Mouse (Mus musculus): ENCODE results near the gene Rxfp2. TPM values are rescaled to one million over a fixed set of nuclear protein-coding genes. Genes with fewer than 3 reads are reported as not detected.

The Rxfp2 gene
- polyA plus RNA-seq (2015; fragmentation: Nextera tagmentation; extraction: Ambion mirVana), result 0.61 and 0.92 TPM in 2 replicates

- 41% methylated on average over 19 of the region's 19 CpGs for WGBS
- Histone ChIP-seq H3K9ac (no peak within 1 kb of the TSS), H3K4me1 (no peaks in the 10 kb centered on the region; the same call in 1 of the 2 replicates), H3K36me3 (no peaks in the 10 kb centered on the region), H3K27me3 (no peaks in the 10 kb centered on the region), H3K27ac (no peak within 1 kb of the TSS), H3K4me2 (no peak within 1 kb of the TSS), H3K4me3 (no peak within 1 kb of the TSS), H3K9me3 (no peaks in the 10 kb centered on the region)
- no peak for ATAC-seq (ENCODE audit: borderline replicate concordance, extremely low read depth, low FRiP score, low TSS enrichment)
Measured at GRCm38 (mm10) chr5:150018656-150019055, at the start of gene Rxfp2. Gene Rxfp2 (plus strand): TSS chr5:150018675.

- no peak overlapping the region for H3K4me2 ChIP-seq
- 82% methylated on average over 11 of the region's 11 CpGs for WGBS
- no peak overlapping the region for H3K9ac ChIP-seq
- no peaks in the 10 kb centered on the region for H3K9me3 ChIP-seq
- no peak overlapping the region for H3K27ac ChIP-seq
- no peaks in the 10 kb centered on the region for H3K36me3 ChIP-seq
- no peak overlapping the region for H3K4me3 ChIP-seq
- ATAC-seq (ENCODE audit: borderline replicate concordance, extremely low read depth, low FRiP score, low TSS enrichment), result no peak
- no peaks in the 10 kb centered on the region for H3K27me3 ChIP-seq
- no peaks in the 10 kb centered on the region for H3K4me1 ChIP-seq
Measured at GRCm38 (mm10) chr5:149970261-149970660, 48.2 kb upstream of the Rxfp2 start.

- Histone ChIP-seq H3K9me3 (no peaks in the 10 kb centered on the region), H3K4me2 (no peak overlapping the region), H3K36me3 (no peaks in the 10 kb centered on the region), H3K4me1 (no peaks in the 10 kb centered on the region), H3K27me3 (no peaks in the 10 kb centered on the region), H3K9ac (no peak overlapping the region), H3K27ac (no peak overlapping the region), H3K4me3 (no peak overlapping the region)
- ATAC-seq (ENCODE audit: borderline replicate concordance, extremely low read depth, low FRiP score, low TSS enrichment), result no peak
- 71% methylated on average over 2 of the region's 2 CpGs for WGBS
Measured at GRCm38 (mm10) chr5:149977027-149977426, 41.4 kb upstream of the Rxfp2 start.

- 72% methylated on average over 4 of the region's 4 CpGs for WGBS
- no peaks in the 10 kb centered on the region for H3K27me3 ChIP-seq
Measured at GRCm38 (mm10) chr5:149983621-149984020, 34.9 kb upstream of the Rxfp2 start.

GRCm38 (mm10) chr5:149994578-149994977, 23.9 kb upstream of the Rxfp2 start:
- Histone ChIP-seq H3K9me3 (no peaks in the 10 kb centered on the region), H3K9ac (no peak overlapping the region), H3K27ac (no peak overlapping the region), H3K4me1 (peaks cover 6% of the 10 kb centered on the region; the same call in 1 of the 2 replicates), H3K4me2 (no peak overlapping the region), H3K4me3 (no peak overlapping the region), H3K27me3 (no peaks in the 10 kb centered on the region), H3K36me3 (no peaks in the 10 kb centered on the region)
- 73% methylated on average over 5 of the region's 5 CpGs for WGBS
- ATAC-seq (ENCODE audit: borderline replicate concordance, extremely low read depth, low FRiP score, low TSS enrichment), result no peak

More at GRCm38 (mm10) chr5:149983621-149984020, 34.9 kb upstream of the Rxfp2 start:
- no peaks in the 10 kb centered on the region for H3K9me3 ChIP-seq
- H3K27ac ChIP-seq, result no peak overlapping the region
- no peak for ATAC-seq (ENCODE audit: borderline replicate concordance, extremely low read depth, low FRiP score, low TSS enrichment)
- no peak overlapping the region for H3K4me3 ChIP-seq
- H3K4me1 ChIP-seq, result no peaks in the 10 kb centered on the region
- H3K4me2 ChIP-seq, result no peak overlapping the region
- H3K9ac ChIP-seq, result no peak overlapping the region
- no peaks in the 10 kb centered on the region for H3K36me3 ChIP-seq

- H3K4me3 ChIP-seq, result no peak overlapping the region
- no peaks in the 10 kb centered on the region for H3K9me3 ChIP-seq
- H3K4me2 ChIP-seq, result no peak overlapping the region
- no peaks in the 10 kb centered on the region for H3K27me3 ChIP-seq
- no peak overlapping the region for H3K27ac ChIP-seq
- no peak for ATAC-seq (ENCODE audit: borderline replicate concordance, extremely low read depth, low FRiP score, low TSS enrichment)
- H3K4me1 ChIP-seq, result peaks cover 6% of the 10 kb centered on the region; the same call in 1 of the 2 replicates
- H3K36me3 ChIP-seq, result no peaks in the 10 kb centered on the region
- H3K9ac ChIP-seq, result no peak overlapping the region
- 89% methylated on average over 4 of the region's 4 CpGs for WGBS
Measured at GRCm38 (mm10) chr5:149996614-149997013, 21.9 kb upstream of the Rxfp2 start.

GRCm38 (mm10) chr5:149997321-149998034, 21.0 kb upstream of the Rxfp2 start:
- H3K4me2 ChIP-seq, result peak overlapping the region; percentile 47
- ATAC-seq (ENCODE audit: borderline replicate concordance, extremely low read depth, low FRiP score, low TSS enrichment), result peak; percentile 69

GRCm38 (mm10) chr5:149998311-149998710, 20.2 kb upstream of the Rxfp2 start:
- Histone ChIP-seq H3K27ac (no peak overlapping the region), H3K27me3 (no peaks in the 10 kb centered on the region), H3K4me3 (no peak overlapping the region), H3K9ac (no peak overlapping the region), H3K9me3 (no peaks in the 10 kb centered on the region), H3K4me1 (peaks cover 6% of the 10 kb centered on the region; the same call in 1 of the 2 replicates), H3K4me2 (no peak overlapping the region), H3K36me3 (no peaks in the 10 kb centered on the region)
- 68% methylated on average over 7 of the region's 7 CpGs for WGBS
- ATAC-seq (ENCODE audit: borderline replicate concordance, extremely low read depth, low FRiP score, low TSS enrichment), result no peak

More at GRCm38 (mm10) chr5:149997321-149998034, 21.0 kb upstream of the Rxfp2 start:
- Histone ChIP-seq H3K27ac (0 out of 2 replicates have a peak overlapping the region, but pooled peaks have one; percentile 11), H3K9ac (no peak overlapping the region), H3K4me3 (peak overlapping the region; percentile 8; the same call in 1 of the 2 replicates), H3K4me1 (peaks cover 6% of the 10 kb centered on the region; the same call in 1 of the 2 replicates), H3K9me3 (no peaks in the 10 kb centered on the region), H3K36me3 (no peaks in the 10 kb centered on the region), H3K27me3 (no peaks in the 10 kb centered on the region)
- WGBS, result 45% methylated on average over 22 of the region's 22 CpGs

- H3K36me3 ChIP-seq, result no peaks in the 10 kb centered on the region
- WGBS, result 27% methylated on average over 6 of the region's 6 CpGs
- H3K27ac ChIP-seq, result no peak overlapping the region
- H3K9ac ChIP-seq, result no peak overlapping the region
- ATAC-seq (ENCODE audit: borderline replicate concordance, extremely low read depth, low FRiP score, low TSS enrichment), result no peak; the same call in 1 of the 2 replicates
- no peaks in the 10 kb centered on the region for H3K4me1 ChIP-seq
- H3K9me3 ChIP-seq, result no peaks in the 10 kb centered on the region
- no peak overlapping the region for H3K4me3 ChIP-seq
- H3K4me2 ChIP-seq, result peak overlapping the region; percentile 14; the same call in 1 of the 2 replicates
- no peaks in the 10 kb centered on the region for H3K27me3 ChIP-seq
Measured at GRCm38 (mm10) chr5:150005355-150005754, 13.1 kb upstream of the Rxfp2 start.

- no peak for ATAC-seq (ENCODE audit: borderline replicate concordance, extremely low read depth, low FRiP score, low TSS enrichment)
- Histone ChIP-seq H3K4me1 (no peaks in the 10 kb centered on the region; the same call in 1 of the 2 replicates), H3K4me3 (no peak overlapping the region), H3K9ac (no peak overlapping the region), H3K27me3 (no peaks in the 10 kb centered on the region), H3K27ac (no peak overlapping the region), H3K4me2 (no peak overlapping the region), H3K9me3 (no peaks in the 10 kb centered on the region), H3K36me3 (no peaks in the 10 kb centered on the region)
- WGBS, result 40% methylated on average over 10 of the region's 10 CpGs
Measured at GRCm38 (mm10) chr5:150016861-150017260, 1.6 kb upstream of the Rxfp2 start.

- ATAC-seq (ENCODE audit: borderline replicate concordance, extremely low read depth, low FRiP score, low TSS enrichment), result no peak
- H3K4me1 ChIP-seq, result no peaks in the 10 kb centered on the region; the same call in 1 of the 2 replicates
- no peaks in the 10 kb centered on the region for H3K9me3 ChIP-seq
- H3K4me2 ChIP-seq, result no peak overlapping the region
- no peak overlapping the region for H3K27ac ChIP-seq
- no peak overlapping the region for H3K4me3 ChIP-seq
- H3K9ac ChIP-seq, result no peak overlapping the region
- WGBS, result 54% methylated on average over 9 of the region's 9 CpGs
- H3K36me3 ChIP-seq, result no peaks in the 10 kb centered on the region
- no peaks in the 10 kb centered on the region for H3K27me3 ChIP-seq
Measured at GRCm38 (mm10) chr5:150017672-150018071, 803 bp upstream of the Rxfp2 start.

GRCm38 (mm10) chr5:150020851-150021250, 2.4 kb downstream of the Rxfp2 start:
- WGBS, result 6% methylated on average over 6 of the region's 6 CpGs
- ATAC-seq (ENCODE audit: borderline replicate concordance, extremely low read depth, low FRiP score, low TSS enrichment), result peak; percentile 57; the same call in 1 of the 2 replicates

More at GRCm38 (mm10) chr5:150020851-150021250, 2.4 kb downstream of the Rxfp2 start:
- Histone ChIP-seq H3K27me3 (no peaks in the 10 kb centered on the region), H3K9ac (no peak overlapping the region), H3K4me2 (no peak overlapping the region), H3K4me1 (no peaks in the 10 kb centered on the region; the same call in 1 of the 2 replicates), H3K36me3 (no peaks in the 10 kb centered on the region), H3K9me3 (no peaks in the 10 kb centered on the region), H3K4me3 (no peak overlapping the region), H3K27ac (no peak overlapping the region)

Measured in lung, embryonic 15.5 days (tissue).